19 mouse cellular contexts compared by ENCODE assay signal in the genomic region with DNA sequence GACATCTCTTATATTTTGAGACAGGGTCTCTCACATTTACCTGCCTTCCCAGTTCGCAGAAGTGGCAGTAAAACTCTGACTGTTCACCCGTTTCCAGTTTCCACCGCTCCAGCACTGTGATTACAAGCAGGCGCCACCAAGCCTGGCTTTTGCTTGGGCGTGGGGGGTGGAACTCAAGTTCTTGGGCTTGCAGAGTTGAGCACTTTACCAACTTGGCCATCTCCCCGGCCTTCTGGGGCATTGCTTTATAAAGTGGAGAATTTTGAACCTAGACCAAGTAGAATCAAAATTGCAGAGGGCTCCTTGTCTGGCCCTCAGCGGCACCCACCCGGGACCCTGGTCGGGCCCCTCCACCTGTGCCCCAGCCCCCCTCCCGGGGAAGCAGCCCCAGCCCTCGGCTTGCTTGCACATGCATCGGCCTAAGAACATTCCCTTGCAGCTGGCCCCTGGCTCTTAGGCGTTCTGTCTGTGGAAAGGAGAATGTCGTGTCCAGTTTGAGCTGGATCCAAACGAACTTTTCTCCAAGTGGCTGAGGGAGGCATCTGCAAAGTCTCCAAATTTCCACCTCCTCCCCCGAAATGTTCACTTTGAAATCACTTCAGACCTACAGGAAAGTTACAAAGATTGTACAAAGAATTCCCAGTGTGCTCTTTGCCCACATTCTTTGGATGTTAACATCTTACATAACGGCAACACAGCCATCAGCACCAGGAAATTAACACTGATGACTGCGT. TPM values are rescaled to one million over a fixed set of nuclear protein-coding genes. Genes with fewer than 3 reads are reported as not detected.
DNase-seq lines count a peak whose midpoint lies in the region.
"Had no signal": no experiment of that assay in that cellular context is flagged by ENCODE, and none has a peak within 500 bp of the region (broad histone marks: within the 10 kb centered on the region; RNA-seq: fewer than 3 reads in every experiment).

No protein-coding gene starts in this region.

- no peak overlapping the region for H3K4me3 ChIP-seq in heart, embryonic 10.5 days
- H3K4me3 ChIP-seq: layer of hippocampus, adult 2 months; limb, embryonic 13.5 days; liver, embryonic 12.5 days had no signal

- H3K27ac ChIP-seq in heart, embryonic 10.5 days, result no peak overlapping the region
- H3K27ac ChIP-seq: hindbrain, embryonic 14.5 days; layer of hippocampus, adult 2 months; limb, embryonic 13.5 days; liver, embryonic 12.5 days had no signal

- H3K36me3 ChIP-seq in heart, embryonic 10.5 days, result no peaks in the 10 kb centered on the region
- H3K36me3 ChIP-seq: limb, embryonic 13.5 days; liver, embryonic 12.5 days had no signal

- DNase-seq in adrenal gland, postnatal 14 days, result peak; percentile 37
- DNase-seq in adrenal gland, postnatal 4 days (ENCODE audit: low spot score in 2 of 2), result no peak
- peak; percentile 6 for DNase-seq in heart, adult 8-10 months (ENCODE audit: low spot score)
- DNase-seq in heart, embryonic 10.5 days (ENCODE audit: low spot score), result no peak
- DNase-seq in urinary bladder, postnatal 14 days (ENCODE audit: low spot score), result peak; percentile 16
- no peak for DNase-seq in urinary bladder, adult 18-20 months (ENCODE audit: low spot score in 2 of 2)
- no peak for DNase-seq in layer of hippocampus, adult 9-10 months (ENCODE audit: low spot score)
- no peak for DNase-seq in left cerebral cortex, postnatal 36 days (ENCODE audit: low spot score in 2 of 2)
- DNase-seq: cerebellum, adult 9-10 months; gastrocnemius, postnatal 14 days; kidney, postnatal 25 days; layer of hippocampus, postnatal 36 days had no signal

- 0 out of 2 replicates have a peak, but pooled peaks cover 8% of the 10 kb centered on the region for H3K27me3 ChIP-seq in heart, embryonic 10.5 days (ENCODE audit: insufficient read depth, poor library complexity, severe bottlenecking)
- H3K27me3 ChIP-seq: limb, embryonic 13.5 days; liver, embryonic 12.5 days had no signal

- intact Hi-C loops in left cerebral cortex, postnatal 36 days (cut with DNase I), result loop anchor here (10.0 kb wide), 1 partner anchor 845 kb away; no protein-coding TSS in a partner anchor

- no peaks in the 10 kb centered on the region; the same call in 1 of the 2 replicates for H3K4me1 ChIP-seq in heart, embryonic 10.5 days

- no peaks in the 10 kb centered on the region for H3K9me3 ChIP-seq in heart, embryonic 10.5 days
- H3K9me3 ChIP-seq: limb, embryonic 13.5 days; liver, embryonic 12.5 days had no signal

- 73% methylated on average over 18 of the region's 18 CpGs for WGBS in heart, embryonic 10.5 days

RNA-seq across cellular contexts. Expression of gene Gli2, which starts 36.6 kb away (rescaled TPM):
- 1.5 and 2.3 TPM in 2 replicates for total RNA-seq in adrenal gland, postnatal 14 days (2021)
- total RNA-seq in adrenal gland, postnatal 4 days (2021), result 1 to 10 TPM; 3.9 to 4.3 TPM
- total RNA-seq in heart, adult 8-10 months (2022), result 1 to 10 TPM in 2 of 4 experiments, under 1 TPM in 2; 0.80 to 1.5 (median 0.99) TPM
- 2.2 and 7.5 TPM in 2 replicates for polyA plus RNA-seq in heart, embryonic 10.5 days (2016; fragmentation: Nextera tagmentation; extraction: Ambion mirVana)
- total RNA-seq in left cerebral cortex, postnatal 36 days (2021), result 1 to 10 TPM; 3.2 to 4.8 TPM
- total RNA-seq: megakaryocyte progenitor cell, adult 5-6 weeks; neutrophil, adult 5-6 weeks had no signal
- polyA plus RNA-seq: inflammation-experienced regulatory T-cells, adult 6 months had no signal

Comparison
In these comparisons a context has a peak if more than half of its experiments do, and no peak if none do; other contexts are left out.
1. DNase-seq: peak in adrenal gland, postnatal 14 days (single experiment), heart, adult 8-10 months (single experiment) and urinary bladder, postnatal 14 days (single experiment); none in adrenal gland, postnatal 4 days (0 of 2), heart, embryonic 10.5 days (single experiment), urinary bladder, adult 18-20 months (0 of 2), layer of hippocampus, adult 9-10 months (single experiment) and left cerebral cortex, postnatal 36 days (0 of 2).